8 mouse cellular contexts compared by ENCODE assay signal in the genomic region with DNA sequence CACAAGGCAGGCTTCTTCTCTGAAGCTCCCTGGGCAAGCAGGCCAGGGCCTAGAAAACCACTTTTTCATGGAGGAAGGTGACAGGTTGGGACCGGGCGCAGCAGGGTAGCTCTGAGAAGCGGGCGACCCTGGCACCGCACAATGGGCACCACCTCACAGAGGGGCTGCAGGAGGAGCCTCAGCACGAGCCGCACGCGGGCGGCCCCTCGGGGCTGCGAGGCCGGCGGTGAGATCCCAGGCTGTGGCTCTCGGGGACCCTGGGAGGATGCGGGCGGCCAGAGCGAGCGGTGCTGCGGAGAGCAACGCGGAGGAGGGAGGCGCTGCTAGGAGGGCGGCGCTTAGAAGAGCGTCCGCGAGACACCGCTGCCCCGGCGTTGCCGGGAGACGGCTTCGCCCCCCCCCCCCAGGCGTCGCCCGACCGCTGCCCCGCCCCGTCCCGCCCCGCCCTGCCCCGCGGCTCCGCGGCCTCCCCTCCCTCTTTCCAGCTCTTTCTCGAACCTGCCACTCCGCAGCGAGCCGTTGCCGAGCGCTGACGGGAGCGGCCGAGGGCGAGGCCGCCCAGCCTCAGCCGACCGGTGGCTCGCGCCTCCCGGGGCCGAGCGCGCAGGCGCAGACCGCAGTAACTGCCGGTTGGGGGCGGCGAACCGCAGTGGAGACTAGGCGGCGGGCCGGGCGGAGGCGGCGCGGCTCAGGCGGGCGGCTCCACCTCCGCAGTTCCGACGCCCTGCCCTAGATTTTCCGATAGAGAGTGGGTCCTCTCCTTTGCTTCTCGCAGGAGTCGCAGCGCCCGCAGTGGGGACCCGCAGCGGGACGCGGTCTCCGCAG. TPM values are rescaled to one million over a fixed set of nuclear protein-coding genes. Genes with fewer than 3 reads are reported as not detected.
DNase-seq lines count a peak whose midpoint lies in the region; ATAC-seq and TF ChIP-seq lines count a peak whose summit lies in the region.

No protein-coding gene starts in this region.

- H3K4me1 ChIP-seq in embryonic fibroblast, embryonic 13.5 days (ENCODE audit: control insufficient read depth, insufficient read depth, low read length): no peaks in the 10 kb centered on the region; the same call in 1 of the 2 replicates
- peaks cover 13% of the 10 kb centered on the region for H3K4me1 ChIP-seq in heart, embryonic 10.5 days
- peaks cover 16% of the 10 kb centered on the region for H3K4me1 ChIP-seq in kidney, embryonic 15.5 days
- H3K4me1 ChIP-seq in limb, embryonic 15.5 days: peaks cover 17% of the 10 kb centered on the region
- no peaks in the 10 kb centered on the region for H3K4me1 ChIP-seq in midbrain, postnatal 0 days (ENCODE audit: insufficient read depth, low read length)

- H3K27me3 ChIP-seq in C2C12 (ENCODE audit: control insufficient read depth, insufficient read depth, insufficient read length): no peaks in the 10 kb centered on the region
- H3K27me3 ChIP-seq in heart, embryonic 10.5 days (ENCODE audit: insufficient read depth, poor library complexity, severe bottlenecking): peaks cover 4% of the 10 kb centered on the region; the same call in 1 of the 2 replicates
- H3K27me3 ChIP-seq in kidney, embryonic 15.5 days: 0 out of 2 replicates have a peak, but pooled peaks cover 3% of the 10 kb centered on the region
- peaks cover 5% of the 10 kb centered on the region for H3K27me3 ChIP-seq in limb, embryonic 15.5 days
- H3K27me3 ChIP-seq in midbrain, postnatal 0 days (ENCODE audit: insufficient read depth, low read length): no peaks in the 10 kb centered on the region

- H3K9me3 ChIP-seq in heart, embryonic 10.5 days: no peaks in the 10 kb centered on the region
- no peaks in the 10 kb centered on the region for H3K9me3 ChIP-seq in kidney, embryonic 15.5 days (replicated peaks)
- no peaks in the 10 kb centered on the region for H3K9me3 ChIP-seq in limb, embryonic 15.5 days
- H3K9me3 ChIP-seq in midbrain, postnatal 0 days (ENCODE audit: low read length): no peaks in the 10 kb centered on the region

- H3K9ac ChIP-seq in kidney, embryonic 15.5 days: peak overlapping the region; percentile 66
- peak overlapping the region; percentile 58 for H3K9ac ChIP-seq in limb, embryonic 15.5 days
- peak overlapping the region; percentile 80 for H3K9ac ChIP-seq in midbrain, postnatal 0 days (replicated peaks; ENCODE audit: low read length, poor library complexity, severe bottlenecking)

- peaks cover 23% of the 10 kb centered on the region for H3K79me3 ChIP-seq in C2C12 (ENCODE audit: low read depth)

- peak overlapping the region; percentile 84 for H3K4me3 ChIP-seq in C2C12 (ENCODE audit: insufficient read depth, poor library complexity, severe bottlenecking)
- peak overlapping the region; percentile 77 for H3K4me3 ChIP-seq in embryonic fibroblast, embryonic 13.5 days (ENCODE audit: insufficient read depth, low read length)
- H3K4me3 ChIP-seq in heart, embryonic 10.5 days: peak overlapping the region; percentile 88
- peak overlapping the region; percentile 73 for H3K4me3 ChIP-seq in kidney, embryonic 15.5 days (replicated peaks)
- peak overlapping the region; percentile 72 for H3K4me3 ChIP-seq in limb, embryonic 15.5 days
- H3K4me3 ChIP-seq in midbrain, postnatal 0 days (ENCODE audit: low read depth, low read length): peak overlapping the region; percentile 94

- WGBS in heart, embryonic 10.5 days: under 1% methylated on average over 70 of the region's 93 CpGs
- under 1% methylated on average over 80 of the region's 93 CpGs for WGBS in kidney, embryonic 15.5 days
- WGBS in limb, embryonic 15.5 days: under 1% methylated on average over 45 of the region's 93 CpGs
- under 1% methylated on average over 57 of the region's 93 CpGs for WGBS in midbrain, postnatal 0 days

- no peaks in the 10 kb centered on the region for H3K36me3 ChIP-seq in C2C12 (ENCODE audit: control insufficient read depth, insufficient read depth)
- no peaks in the 10 kb centered on the region for H3K36me3 ChIP-seq in heart, embryonic 10.5 days
- no peaks in the 10 kb centered on the region for H3K36me3 ChIP-seq in kidney, embryonic 15.5 days
- H3K36me3 ChIP-seq in limb, embryonic 15.5 days: no peaks in the 10 kb centered on the region
- no peaks in the 10 kb centered on the region for H3K36me3 ChIP-seq in midbrain, postnatal 0 days (ENCODE audit: insufficient read depth, low read length)

- peak overlapping the region; percentile 93 for H3ac ChIP-seq in C2C12 (ENCODE audit: control insufficient read depth, insufficient read length, low read depth)

- peak overlapping the region; percentile 98 for H3K4me2 ChIP-seq in kidney, embryonic 15.5 days
- H3K4me2 ChIP-seq in limb, embryonic 15.5 days: peak overlapping the region; percentile 99
- H3K4me2 ChIP-seq in midbrain, postnatal 0 days (ENCODE audit: low read depth, low read length, poor library complexity, severe bottlenecking): peak overlapping the region; percentile 92

- ATAC-seq in kidney, embryonic 15.5 days (replicated peaks; ENCODE audit: low FRiP score): peak; percentile 98
- peak; percentile 91 for ATAC-seq in limb, embryonic 15.5 days (ENCODE audit: insufficient number of reproducible peaks, low FRiP score, low TSS enrichment, low read depth)
- peak; percentile 96 for ATAC-seq in midbrain, postnatal 0 days (ENCODE audit: low FRiP score)

- peaks cover 47% of the 10 kb centered on the region for H3K79me2 ChIP-seq in C2C12 (ENCODE audit: control insufficient read depth, insufficient read depth)

- H3K27ac ChIP-seq in embryonic fibroblast, embryonic 13.5 days (ENCODE audit: insufficient read depth, low read length): peak overlapping the region; percentile 36; the same call in 1 of the 2 replicates
- peak overlapping the region; percentile 92 for H3K27ac ChIP-seq in heart, embryonic 10.5 days
- H3K27ac ChIP-seq in kidney, embryonic 15.5 days: peak overlapping the region; percentile 66
- H3K27ac ChIP-seq in limb, embryonic 15.5 days: peak overlapping the region; percentile 33; the same call in 1 of the 2 replicates
- H3K27ac ChIP-seq in midbrain, postnatal 0 days (ENCODE audit: low read depth, low read length): peak overlapping the region; percentile 85

- peak; percentile 94 for DNase-seq in brain, adult 2 months (ENCODE audit: low read depth, low spot score)
- DNase-seq in heart, embryonic 10.5 days (ENCODE audit: low spot score): peak; percentile 93
- peak; percentile 93 for DNase-seq in midbrain, postnatal 0 days (ENCODE audit: low spot score)
- peak; percentile 92 to 95 for DNase-seq in spleen, postnatal 10 days (ENCODE audit: low spot score in 2 of 2)

- peak; percentile 78 for TF ChIP-seq POLR2A in embryonic fibroblast, embryonic 13.5 days (IDR thresholded peaks at IDR 0.05; ENCODE audit: low read depth, low read length)

- no peak for TF ChIP-seq CTCF in C2C12 (IDR thresholded peaks at IDR 0.05; ENCODE audit: control insufficient read depth, insufficient read depth, insufficient read length)
- no peak for TF ChIP-seq CTCF in embryonic fibroblast, embryonic 13.5 days (IDR thresholded peaks at IDR 0.05; ENCODE audit: borderline replicate concordance, insufficient read depth, low read length)
- TF ChIP-seq CTCF in midbrain, postnatal 0 days (IDR thresholded peaks at IDR 0.05): no peak

TF ChIP-seq in C2C12, 6 proteins besides CTCF, POLR2A, EP300 and RAD21:
- TF ChIP-seq USF1 (IDR thresholded peaks at IDR 0.05; ENCODE audit: low read depth) (no peak), CEBPB (IDR thresholded peaks at IDR 0.05; ENCODE audit: low read depth) (no peak), MYOG (IDR thresholded peaks at IDR 0.05; ENCODE audit: control insufficient read depth, extremely low read depth, insufficient read length) (no peak), FOSL1 (IDR thresholded peaks at IDR 0.05; ENCODE audit: insufficient read depth, low read length, poor library complexity, severe bottlenecking) (no peak), MAX (IDR thresholded peaks at IDR 0.05) (no peak), MYOD1 (IDR thresholded peaks at IDR 0.05; ENCODE audit: control insufficient read depth, insufficient read length, low read depth) (no peak)

RNA-seq across cellular contexts. Expression of a gene that starts 0.8 kb away (rescaled TPM):
- polyA plus RNA-seq in C2C12 (2012; fragmentation: generic; extraction: Trizol): 15.7 TPM
- 21.8 and 25.6 TPM in 2 replicates for polyA plus RNA-seq in embryonic fibroblast, embryonic 13.5 days (2011; ENCODE audit: insufficient read length, low read depth, missing spikeins)
- 18.0 and 30.2 TPM in 2 replicates for polyA plus RNA-seq in heart, embryonic 10.5 days (2016; fragmentation: Nextera tagmentation; extraction: Ambion mirVana)
- polyA plus RNA-seq in kidney, embryonic 15.5 days (2015; fragmentation: Nextera tagmentation; extraction: Ambion mirVana): 8.1 and 10.3 TPM in 2 replicates
- 5.3 and 7.0 TPM in 2 replicates for polyA plus RNA-seq in limb, embryonic 15.5 days (2015; fragmentation: Nextera tagmentation; extraction: Ambion mirVana)
- total RNA-seq in midbrain, postnatal 0 days (2014; rRNA removed): 33.2 and 39.5 TPM in 2 replicates
- 38.8 and 43.1 TPM in 2 replicates for polyA plus RNA-seq in midbrain, postnatal 0 days (2015; fragmentation: Nextera tagmentation; extraction: Ambion mirVana)

RNA-seq across cellular contexts. Expression of a gene that starts 36.4 kb away (rescaled TPM):
- polyA plus RNA-seq in C2C12 (2012; fragmentation: generic; extraction: Trizol): not detected
- polyA plus RNA-seq in embryonic fibroblast, embryonic 13.5 days (2011; ENCODE audit: insufficient read length, low read depth, missing spikeins): not detected in 2 replicates
- 0.21 and 0.35 TPM in 2 replicates for polyA plus RNA-seq in heart, embryonic 10.5 days (2016; fragmentation: Nextera tagmentation; extraction: Ambion mirVana)
- polyA plus RNA-seq in kidney, embryonic 15.5 days (2015; fragmentation: Nextera tagmentation; extraction: Ambion mirVana): 0.10 and 0.12 TPM in 2 replicates
- polyA plus RNA-seq in limb, embryonic 15.5 days (2015; fragmentation: Nextera tagmentation; extraction: Ambion mirVana): 0.36 and 0.52 TPM in 2 replicates
- total RNA-seq in midbrain, postnatal 0 days (2014; rRNA removed): 0.49 TPM in 1 of 2 replicates, not detected in the other
- polyA plus RNA-seq in midbrain, postnatal 0 days (2015; fragmentation: Nextera tagmentation; extraction: Ambion mirVana): 0.09 and 0.50 TPM in 2 replicates

RNA-seq across cellular contexts. Expression of a gene that starts 54.8 kb away (rescaled TPM):
- polyA plus RNA-seq in C2C12 (2012; fragmentation: generic; extraction: Trizol): 15.7 TPM
- polyA plus RNA-seq in embryonic fibroblast, embryonic 13.5 days (2011; ENCODE audit: insufficient read length, low read depth, missing spikeins): 35.4 and 38.8 TPM in 2 replicates
- 57.6 and 69.0 TPM in 2 replicates for polyA plus RNA-seq in heart, embryonic 10.5 days (2016; fragmentation: Nextera tagmentation; extraction: Ambion mirVana)
- 57.8 and 61.8 TPM in 2 replicates for polyA plus RNA-seq in kidney, embryonic 15.5 days (2015; fragmentation: Nextera tagmentation; extraction: Ambion mirVana)
- polyA plus RNA-seq in limb, embryonic 15.5 days (2015; fragmentation: Nextera tagmentation; extraction: Ambion mirVana): 45.4 and 47.4 TPM in 2 replicates
- 8.7 and 9.7 TPM in 2 replicates for total RNA-seq in midbrain, postnatal 0 days (2014; rRNA removed)
- polyA plus RNA-seq in midbrain, postnatal 0 days (2015; fragmentation: Nextera tagmentation; extraction: Ambion mirVana): 9.2 and 9.6 TPM in 2 replicates

Comparison
In these comparisons a context has a peak if more than half of its experiments do, and no peak if none do; other contexts are left out.
1. Peak in every context shown above with its lines: DNase-seq, ATAC-seq, H3K4me3 ChIP-seq and H3K27ac ChIP-seq.
2. H3K27ac ChIP-seq: peak in every context shown above with its lines; median percentile 92 in heart, embryonic 10.5 days; 85 in midbrain, postnatal 0 days; 66 in kidney, embryonic 15.5 days; 36 in embryonic fibroblast, embryonic 13.5 days; 33 in limb, embryonic 15.5 days.